Mouse (Mus musculus): ENCODE data around the gene Ddx54. TPM values are rescaled to one million over a fixed set of nuclear protein-coding genes. Genes with fewer than 3 reads are reported as not detected.

The Ddx54 gene
- polyA plus RNA-seq, 1 experiment from 2014 or later = 37.8 TPM

DNA sequence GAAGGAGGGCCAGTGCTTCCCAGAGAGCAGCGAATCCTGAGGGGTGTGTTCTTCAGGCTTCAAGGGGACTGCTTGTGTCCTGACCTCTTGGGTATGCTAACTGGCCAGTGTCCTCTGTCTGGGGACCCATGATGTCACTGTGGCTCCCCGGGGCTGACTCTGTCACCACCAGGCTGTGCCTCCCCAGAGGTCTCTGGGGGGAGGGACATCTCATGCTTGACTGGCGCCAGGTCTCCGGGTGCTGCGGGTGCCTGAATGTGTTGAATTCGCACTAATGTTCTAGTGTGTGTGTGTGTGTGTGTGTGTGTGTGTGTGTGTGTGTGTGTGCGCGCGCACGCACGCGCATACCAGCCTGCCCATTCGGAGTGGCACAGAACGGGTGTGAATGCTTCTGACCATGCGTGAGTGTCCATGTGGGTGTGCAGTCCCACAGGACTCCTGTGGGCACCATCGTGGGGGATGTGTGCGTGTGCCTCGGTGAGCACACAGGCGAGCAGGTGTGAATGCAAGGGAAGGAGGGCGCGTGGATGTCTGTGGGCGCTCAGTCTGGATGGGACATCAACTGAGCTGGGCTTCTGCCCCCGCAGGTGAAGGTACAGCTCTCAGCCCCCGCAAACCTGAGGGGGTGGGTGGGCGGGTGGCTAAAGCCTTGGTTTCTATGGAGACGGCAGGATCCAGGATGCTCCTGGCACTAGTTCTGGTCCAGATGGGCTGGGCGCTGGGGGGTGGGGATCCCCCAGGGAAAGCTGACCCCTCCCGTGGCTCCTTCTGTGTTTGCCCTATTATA lies 40.6 kb downstream of the Ddx54 start:
- H3K9ac ChIP-seq (ENCODE audit: low read length) = no peak overlapping the region
- H3K4me2 ChIP-seq (ENCODE audit: low read depth, low read length) = no peak overlapping the region
- peaks cover 27% of the 10 kb centered on the region for H3K27me3 ChIP-seq (ENCODE audit: control insufficient read depth, insufficient read depth, low read depth, low read length)
- no peak for ATAC-seq (ENCODE audit: low read depth)
- no peak overlapping the region for H3K4me3 ChIP-seq (ENCODE audit: low read length)
- H3K36me3 ChIP-seq (ENCODE audit: control insufficient read depth, insufficient read depth, low read length) = no peaks in the 10 kb centered on the region
- no peaks in the 10 kb centered on the region for H3K9me3 ChIP-seq (ENCODE audit: control insufficient read depth, low read length)
- H3K27ac ChIP-seq (ENCODE audit: low read length) = no peak overlapping the region
- H3K4me1 ChIP-seq (replicated peaks; ENCODE audit: control insufficient read depth, insufficient read depth, low read length) = peaks cover 9% of the 10 kb centered on the region
- WGBS = 72% methylated on average over 28 of the region's 28 CpGs

GRCm38 (mm10) chr5:120653873-120654272 lies 41.3 kb downstream of the Ddx54 start:
- peaks cover 5% of the 10 kb centered on the region for H3K4me1 ChIP-seq (replicated peaks; ENCODE audit: control insufficient read depth, insufficient read depth, low read length)
- no peak overlapping the region for H3K4me3 ChIP-seq (ENCODE audit: low read length)
- peaks cover 20% of the 10 kb centered on the region for H3K27me3 ChIP-seq (ENCODE audit: control insufficient read depth, insufficient read depth, low read depth, low read length)
- 89% methylated on average over 2 of the region's 2 CpGs for WGBS
- H3K9me3 ChIP-seq (ENCODE audit: control insufficient read depth, low read length) = no peaks in the 10 kb centered on the region
- H3K36me3 ChIP-seq (ENCODE audit: control insufficient read depth, insufficient read depth, low read length) = no peaks in the 10 kb centered on the region
- ATAC-seq (ENCODE audit: low read depth) = no peak
- H3K27ac ChIP-seq (ENCODE audit: low read length) = no peak overlapping the region
- no peak overlapping the region for H3K9ac ChIP-seq (ENCODE audit: low read length)
- H3K4me2 ChIP-seq (ENCODE audit: low read depth, low read length) = no peak overlapping the region

DNA sequence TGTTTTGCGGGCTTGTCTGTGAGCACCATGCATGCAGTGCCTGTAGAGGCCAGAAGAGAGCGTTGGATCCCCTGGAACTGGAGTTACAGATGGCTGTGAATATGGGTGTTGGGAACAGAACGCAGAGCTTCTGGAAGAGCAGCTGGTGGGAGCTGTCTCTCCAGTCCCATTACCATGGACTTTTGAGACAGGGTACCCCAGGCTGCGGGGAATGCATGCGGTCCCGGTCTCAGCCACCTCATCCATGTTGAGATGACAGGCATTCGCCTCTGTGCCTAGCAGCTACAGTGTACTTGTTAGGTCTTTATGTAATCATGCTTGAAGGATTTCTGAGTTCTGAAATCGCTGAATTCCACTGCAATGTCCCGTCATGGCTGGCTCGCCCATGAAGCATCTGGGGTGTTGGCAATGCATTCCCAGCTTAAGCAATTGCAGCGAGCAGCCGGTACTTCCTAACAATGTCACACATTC lies 43.8 kb downstream of the Ddx54 start:
- H3K36me3 ChIP-seq (ENCODE audit: control insufficient read depth, insufficient read depth, low read length) = no peaks in the 10 kb centered on the region
- no peak overlapping the region for H3K4me2 ChIP-seq (ENCODE audit: low read depth, low read length)
- no peaks in the 10 kb centered on the region for H3K4me1 ChIP-seq (replicated peaks; ENCODE audit: control insufficient read depth, insufficient read depth, low read length)
- no peaks in the 10 kb centered on the region for H3K9me3 ChIP-seq (ENCODE audit: control insufficient read depth, low read length)
- peak; percentile 79 for ATAC-seq (ENCODE audit: low read depth)
- H3K4me3 ChIP-seq (ENCODE audit: low read length) = no peak overlapping the region
- H3K27me3 ChIP-seq (ENCODE audit: control insufficient read depth, insufficient read depth, low read depth, low read length) = peaks cover under 1% of the 10 kb centered on the region; the same call in 1 of the 2 replicates
- no peak overlapping the region for H3K27ac ChIP-seq (ENCODE audit: low read length)
- WGBS = 56% methylated on average over 12 of the region's 12 CpGs
- H3K9ac ChIP-seq (ENCODE audit: low read length) = no peak overlapping the region

DNA sequence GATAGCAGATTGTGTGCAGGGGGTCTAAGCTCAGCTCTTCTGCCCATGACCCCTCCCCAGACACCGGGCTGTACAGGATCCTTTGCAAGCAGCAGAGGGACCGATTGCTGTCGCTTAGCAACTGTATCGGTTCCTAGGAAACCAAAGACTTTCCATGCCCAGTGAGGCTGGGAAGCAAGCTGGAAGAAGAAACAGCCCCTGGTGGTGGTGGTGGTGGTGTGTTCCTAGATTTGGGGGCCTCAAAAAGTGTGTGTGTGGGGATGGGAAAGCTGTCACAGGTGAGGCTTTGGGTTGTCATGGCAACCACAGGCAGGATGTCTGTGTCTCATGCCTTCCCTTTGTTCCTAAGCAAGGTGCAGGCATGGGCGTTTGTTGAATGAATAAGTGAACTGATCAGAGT lies 48.3 kb downstream of the Ddx54 start:
- no peaks in the 10 kb centered on the region for H3K27me3 ChIP-seq (ENCODE audit: control insufficient read depth, insufficient read depth, low read depth, low read length)
- WGBS = 53% methylated on average over 5 of the region's 5 CpGs
- no peak overlapping the region for H3K9ac ChIP-seq (ENCODE audit: low read length)

GRCm38 (mm10) chr5:120664888-120665287 lies 52.3 kb downstream of the Ddx54 start:
- no peak for ATAC-seq (ENCODE audit: low read depth)
- H3K4me3 ChIP-seq (ENCODE audit: low read length) = no peak overlapping the region
- no peak overlapping the region for H3K4me2 ChIP-seq (ENCODE audit: low read depth, low read length)
- H3K4me1 ChIP-seq (replicated peaks; ENCODE audit: control insufficient read depth, insufficient read depth, low read length) = no peaks in the 10 kb centered on the region
- no peak overlapping the region for H3K27ac ChIP-seq (ENCODE audit: low read length)
- WGBS = 43% methylated on average over 2 of the region's 2 CpGs
- H3K9me3 ChIP-seq (ENCODE audit: control insufficient read depth, low read length) = no peaks in the 10 kb centered on the region
- no peaks in the 10 kb centered on the region for H3K36me3 ChIP-seq (ENCODE audit: control insufficient read depth, insufficient read depth, low read length)
- peaks cover 3% of the 10 kb centered on the region for H3K27me3 ChIP-seq (ENCODE audit: control insufficient read depth, insufficient read depth, low read depth, low read length)
- H3K9ac ChIP-seq (ENCODE audit: low read length) = no peak overlapping the region

More for the DNA sequence above, 48.3 kb downstream of the Ddx54 start:
- Histone ChIP-seq H3K4me3 (ENCODE audit: low read length) (no peak overlapping the region), H3K9me3 (ENCODE audit: control insufficient read depth, low read length) (no peaks in the 10 kb centered on the region), H3K36me3 (ENCODE audit: control insufficient read depth, insufficient read depth, low read length) (no peaks in the 10 kb centered on the region), H3K4me2 (ENCODE audit: low read depth, low read length) (no peak overlapping the region), H3K4me1 (replicated peaks; ENCODE audit: control insufficient read depth, insufficient read depth, low read length) (no peaks in the 10 kb centered on the region), H3K27ac (ENCODE audit: low read length) (no peak overlapping the region)
- ATAC-seq (ENCODE audit: low read depth) = no peak

DNA sequence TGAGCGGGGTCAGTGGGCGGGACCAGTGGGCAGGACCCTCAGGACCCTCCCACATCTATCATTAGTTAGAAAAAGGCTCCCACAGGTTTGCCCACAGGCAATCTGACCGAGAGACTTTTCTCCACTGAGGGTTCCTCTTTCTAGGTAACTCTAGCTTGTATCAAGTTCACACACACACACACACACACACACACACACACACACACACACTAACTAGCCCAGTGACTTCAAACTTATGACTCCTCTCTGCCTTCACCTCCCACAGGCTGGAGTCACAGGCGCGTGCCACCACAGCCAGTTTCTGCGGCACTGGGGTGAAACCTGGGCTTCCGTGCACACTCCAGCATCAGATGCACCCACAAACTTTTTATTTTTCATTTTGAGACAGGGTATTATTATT lies 56.2 kb downstream of the Ddx54 start:
- Histone ChIP-seq H3K36me3 (ENCODE audit: control insufficient read depth, insufficient read depth, low read length) (no peaks in the 10 kb centered on the region), H3K9ac (ENCODE audit: low read length) (no peak overlapping the region)
- WGBS = 68% methylated on average over 7 of the region's 7 CpGs

DNA sequence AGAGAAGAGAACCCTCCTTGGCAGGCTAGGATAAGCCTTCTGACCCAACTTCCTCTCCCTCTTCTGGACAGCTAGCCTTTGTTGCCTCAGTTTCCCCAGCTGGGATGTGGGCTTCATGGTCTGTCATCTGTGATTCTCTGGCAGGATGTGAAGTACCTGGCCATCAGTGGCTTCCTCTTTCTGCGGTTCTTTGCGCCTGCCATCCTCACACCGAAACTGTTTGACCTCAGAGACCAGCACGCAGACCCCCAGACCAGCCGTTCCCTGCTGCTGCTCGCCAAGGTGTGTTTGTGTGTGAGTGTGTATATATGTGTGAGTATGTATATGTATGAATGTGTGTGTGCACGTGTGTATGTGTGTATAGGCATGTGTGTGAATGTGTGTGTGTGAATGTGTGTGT lies 57.6 kb downstream of the Ddx54 start:
- ATAC-seq (ENCODE audit: low read depth) = no peak
- H3K9ac ChIP-seq (ENCODE audit: low read length) = no peak overlapping the region
- no peak overlapping the region for H3K4me2 ChIP-seq (ENCODE audit: low read depth, low read length)
- H3K4me3 ChIP-seq (ENCODE audit: low read length) = no peak overlapping the region
- H3K27ac ChIP-seq (ENCODE audit: low read length) = no peak overlapping the region
- H3K4me1 ChIP-seq (replicated peaks; ENCODE audit: control insufficient read depth, insufficient read depth, low read length) = no peaks in the 10 kb centered on the region
- H3K36me3 ChIP-seq (ENCODE audit: control insufficient read depth, insufficient read depth, low read length) = no peaks in the 10 kb centered on the region
- 83% methylated on average over 7 of the region's 7 CpGs for WGBS
- H3K27me3 ChIP-seq (ENCODE audit: control insufficient read depth, insufficient read depth, low read depth, low read length) = peaks cover 3% of the 10 kb centered on the region
- no peaks in the 10 kb centered on the region for H3K9me3 ChIP-seq (ENCODE audit: control insufficient read depth, low read length)

More for the DNA sequence above, 56.2 kb downstream of the Ddx54 start:
- H3K4me2 ChIP-seq (ENCODE audit: low read depth, low read length) = no peak overlapping the region
- no peak for ATAC-seq (ENCODE audit: low read depth)
- no peak overlapping the region for H3K4me3 ChIP-seq (ENCODE audit: low read length)
- no peaks in the 10 kb centered on the region for H3K4me1 ChIP-seq (replicated peaks; ENCODE audit: control insufficient read depth, insufficient read depth, low read length)
- H3K9me3 ChIP-seq (ENCODE audit: control insufficient read depth, low read length) = no peaks in the 10 kb centered on the region
- no peak overlapping the region for H3K27ac ChIP-seq (ENCODE audit: low read length)
- H3K27me3 ChIP-seq (ENCODE audit: control insufficient read depth, insufficient read depth, low read depth, low read length) = peaks cover 3% of the 10 kb centered on the region

DNA sequence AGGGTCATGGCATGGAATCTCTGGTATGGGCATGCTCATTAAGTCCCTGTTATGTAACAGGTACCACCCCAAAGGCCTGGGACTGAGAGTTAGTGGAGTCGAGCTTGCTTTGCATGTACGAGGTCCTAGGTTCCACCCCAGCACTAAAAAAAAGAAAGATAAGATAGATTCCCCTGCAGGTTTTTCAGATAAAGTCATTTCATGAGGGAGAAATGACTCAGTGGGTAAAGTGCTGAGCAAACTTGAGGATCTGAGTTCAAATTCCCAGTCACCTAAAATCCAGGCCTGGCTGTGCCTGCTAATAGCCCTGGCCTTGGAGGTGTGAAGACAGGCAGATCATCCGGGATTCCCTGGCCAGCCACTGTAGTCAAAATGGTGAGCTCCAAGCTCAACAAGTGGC lies 59.3 kb downstream of the Ddx54 start:
- Histone ChIP-seq H3K4me1 (replicated peaks; ENCODE audit: control insufficient read depth, insufficient read depth, low read length) (no peaks in the 10 kb centered on the region), H3K36me3 (ENCODE audit: control insufficient read depth, insufficient read depth, low read length) (no peaks in the 10 kb centered on the region), H3K9me3 (ENCODE audit: control insufficient read depth, low read length) (no peaks in the 10 kb centered on the region), H3K9ac (ENCODE audit: low read length) (no peak overlapping the region), H3K4me2 (ENCODE audit: low read depth, low read length) (no peak overlapping the region), H3K27ac (ENCODE audit: low read length) (no peak overlapping the region), H3K4me3 (ENCODE audit: low read length) (no peak overlapping the region), H3K27me3 (ENCODE audit: control insufficient read depth, insufficient read depth, low read depth, low read length) (no peaks in the 10 kb centered on the region; the same call in 1 of the 2 replicates)
- 65% methylated on average over 3 of the region's 3 CpGs for WGBS
- no peak for ATAC-seq (ENCODE audit: low read depth)

DNA sequence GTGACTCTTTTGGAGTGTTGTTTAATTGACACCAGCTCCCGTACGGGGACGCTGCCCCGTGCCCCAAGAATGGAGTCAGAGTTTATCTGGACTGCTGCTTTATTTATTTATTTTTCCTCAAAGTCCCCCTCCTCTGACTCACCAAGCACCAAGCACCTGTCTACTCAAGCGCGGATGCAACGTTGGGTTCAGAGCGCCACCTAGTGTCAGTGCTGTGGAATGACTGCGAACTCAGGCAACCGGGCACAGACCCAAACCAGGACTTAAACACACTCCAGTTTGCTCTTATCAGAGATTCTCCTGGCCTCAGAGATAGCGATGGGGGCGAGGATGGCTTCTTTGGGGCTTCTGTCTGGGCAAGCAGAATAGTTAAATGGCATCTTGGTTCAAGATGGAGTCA lies 61.1 kb downstream of the Ddx54 start:
- H3K27me3 ChIP-seq (ENCODE audit: control insufficient read depth, insufficient read depth, low read depth, low read length) = no peaks in the 10 kb centered on the region; the same call in 1 of the 2 replicates
- H3K9me3 ChIP-seq (ENCODE audit: control insufficient read depth, low read length) = no peaks in the 10 kb centered on the region
- WGBS = 2% methylated on average over 12 of the region's 12 CpGs
- no peaks in the 10 kb centered on the region for H3K36me3 ChIP-seq (ENCODE audit: control insufficient read depth, insufficient read depth, low read length)
- no peak overlapping the region for H3K4me2 ChIP-seq (ENCODE audit: low read depth, low read length)
- no peaks in the 10 kb centered on the region for H3K4me1 ChIP-seq (replicated peaks; ENCODE audit: control insufficient read depth, insufficient read depth, low read length)
- no peak overlapping the region for H3K27ac ChIP-seq (ENCODE audit: low read length)
- H3K9ac ChIP-seq (ENCODE audit: low read length) = no peak overlapping the region
- ATAC-seq (ENCODE audit: low read depth) = no peak
- no peak overlapping the region for H3K4me3 ChIP-seq (ENCODE audit: low read length)
